Mouse (Mus musculus) R1 (cell line): ENCODE data around the gene Olfr455.
A peak's percentile ranks its signal among the peaks of the same experiment; 100 is the strongest.

Source experiments
- DNase-seq: peaks from one replicate; pipeline ENCODE4 v3.0.0-alpha.2; 2018; ENCODE audit warnings: low read depth, low spot score

Olfr455 gene

DNA sequence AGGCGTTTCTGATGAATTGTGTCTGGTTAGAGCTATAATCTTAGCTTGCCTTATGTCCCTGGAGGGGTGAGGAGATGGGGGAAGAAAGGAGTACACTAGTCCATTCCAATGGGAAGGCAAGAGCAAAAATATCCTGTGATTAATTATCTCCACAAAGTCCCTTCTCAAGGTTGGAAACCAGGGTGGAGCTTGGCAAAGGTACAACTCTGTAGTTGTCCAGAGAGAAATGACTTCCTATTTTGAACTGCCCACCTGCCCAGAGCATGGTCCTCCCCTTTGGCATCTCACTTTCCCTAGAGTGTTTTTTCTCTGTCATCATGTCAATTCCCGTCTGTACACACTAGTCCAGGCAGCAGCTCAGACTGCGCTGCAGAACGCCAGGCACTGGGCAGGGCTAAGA lies at the start of gene Olfr455:
Olfr455 (minus strand) TSS at position 127 of the 400 bp plus-strand sequence.
- no peak for DNase-seq

DNA sequence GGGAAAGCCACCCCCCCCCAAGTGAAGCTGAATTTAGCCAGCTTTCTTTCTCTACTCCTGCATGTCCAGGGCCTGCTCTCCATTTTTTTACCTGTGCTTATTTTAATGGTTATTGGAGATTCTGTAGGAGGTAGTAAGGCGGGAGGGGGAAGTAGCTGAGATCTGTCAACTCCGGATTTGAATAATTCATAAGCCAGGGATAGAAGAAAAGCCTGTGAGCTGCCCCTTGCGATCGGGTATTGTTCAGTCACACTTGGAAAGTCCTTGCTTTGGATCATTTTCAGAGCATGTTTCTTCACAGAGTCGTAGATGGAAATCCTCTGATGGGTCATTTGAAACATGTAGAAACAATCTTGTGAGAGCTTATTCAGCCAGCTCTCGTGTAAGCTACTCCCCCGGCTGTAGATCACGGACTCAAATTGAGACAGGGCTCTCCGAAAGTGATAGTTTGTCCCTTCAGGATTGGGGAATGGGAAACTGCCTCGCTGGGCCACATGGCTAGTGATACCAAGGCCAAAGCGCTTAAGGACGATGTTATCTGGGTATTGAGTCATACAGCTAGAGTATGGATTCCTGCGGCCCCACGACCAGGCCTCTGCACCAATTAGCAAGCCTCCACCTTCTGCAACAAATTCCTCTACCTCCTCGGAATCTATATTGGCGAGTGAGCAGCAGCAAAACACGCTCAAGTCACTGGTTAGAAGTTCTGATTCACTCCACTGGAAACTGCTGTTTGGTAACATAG lies 45.9 kb upstream of the Olfr455 start:
- no peak for DNase-seq

DNA sequence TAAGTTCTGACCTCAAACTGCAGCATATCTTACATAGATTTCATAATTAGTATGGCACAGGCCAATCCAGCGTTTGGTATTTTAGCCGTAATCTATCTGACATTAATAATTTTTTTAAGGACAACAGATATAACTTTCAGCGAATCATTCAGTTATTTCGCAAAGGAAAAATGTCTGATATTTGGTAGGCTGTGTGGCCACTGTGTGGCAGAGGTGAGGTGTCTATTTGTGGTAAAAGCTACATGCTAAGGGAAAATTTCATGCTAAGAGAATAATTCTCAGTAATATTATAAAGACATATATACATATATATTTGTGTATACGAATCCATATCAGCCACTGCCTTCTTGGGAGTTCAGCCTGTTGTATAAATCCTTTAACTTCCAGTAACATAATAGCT lies 39.2 kb upstream of the Olfr455 start:
- no peak for DNase-seq

DNA sequence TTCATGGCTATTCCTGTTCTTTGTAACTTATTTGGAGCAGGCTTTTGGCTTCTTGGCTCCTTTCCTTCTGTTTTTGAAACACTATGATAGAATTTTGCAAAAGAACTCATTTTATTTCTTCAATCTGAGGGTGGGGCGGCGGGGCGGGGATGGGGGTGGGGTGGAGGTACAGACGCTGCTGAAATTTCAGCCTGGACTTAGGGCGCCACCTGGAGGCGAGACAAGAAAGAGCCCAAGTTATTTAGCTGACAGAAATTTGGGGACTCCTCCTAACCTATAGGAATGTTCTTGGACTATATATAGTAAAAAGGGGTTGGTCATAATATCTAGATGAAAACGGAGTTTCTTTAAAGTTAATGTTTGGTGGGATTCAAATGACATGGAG lies 36.1 kb upstream of the Olfr455 start:
- peak; percentile 54 for DNase-seq

DNA sequence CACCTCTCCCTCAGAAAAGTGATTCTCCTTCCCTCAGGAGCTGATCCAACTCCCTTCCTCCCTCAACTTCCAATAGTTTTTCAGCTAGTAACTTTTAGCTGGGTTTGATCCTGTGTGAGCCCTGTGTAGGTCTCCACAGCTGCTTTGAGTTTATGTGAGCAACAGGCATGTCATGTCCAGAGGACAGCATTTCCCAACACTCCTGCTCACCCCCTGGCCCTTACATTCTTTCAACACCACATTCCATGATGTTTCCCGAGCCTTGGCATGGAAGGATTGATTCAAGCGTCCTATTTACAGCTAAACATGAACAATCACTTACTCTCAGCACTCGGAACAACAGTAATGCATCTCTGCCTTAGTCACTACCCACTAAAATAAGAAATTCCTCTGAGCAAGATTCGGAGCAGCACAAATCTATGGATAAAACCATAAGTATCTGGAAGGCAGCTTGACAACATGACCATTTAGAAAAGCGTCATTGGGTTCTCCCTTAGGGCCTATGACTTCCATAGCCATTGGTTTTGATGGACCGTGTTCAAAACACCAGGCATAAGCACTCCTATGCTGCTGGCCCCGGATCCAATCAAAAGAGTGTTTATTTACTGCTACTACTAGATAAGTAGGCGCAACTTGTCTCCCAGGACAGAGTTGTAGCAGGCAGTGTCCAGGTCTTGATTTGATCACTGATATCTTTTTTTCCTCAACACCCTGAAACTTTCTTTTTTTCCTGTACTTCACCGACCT lies 35.5 kb upstream of the Olfr455 start:
- no peak for DNase-seq

DNA sequence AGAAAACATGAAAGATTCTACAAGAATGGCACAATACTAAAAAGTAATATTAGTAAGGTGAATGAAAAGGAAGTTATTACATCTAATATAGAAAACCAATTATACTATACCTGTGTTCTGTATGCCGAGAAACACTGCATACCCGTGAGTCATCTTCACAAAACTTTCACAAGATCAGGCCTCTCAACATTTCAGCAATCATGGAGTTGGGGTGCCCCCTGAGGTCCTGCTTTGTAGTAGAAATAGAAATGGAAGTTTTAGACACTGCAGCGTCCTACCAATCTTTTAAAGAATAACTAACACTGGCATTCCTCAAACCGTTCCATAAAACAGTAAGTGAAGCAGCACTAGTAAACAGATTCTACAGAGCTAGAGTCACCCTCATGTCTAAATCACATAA lies 31.3 kb upstream of the Olfr455 start:
- DNase-seq, result no peak

DNA sequence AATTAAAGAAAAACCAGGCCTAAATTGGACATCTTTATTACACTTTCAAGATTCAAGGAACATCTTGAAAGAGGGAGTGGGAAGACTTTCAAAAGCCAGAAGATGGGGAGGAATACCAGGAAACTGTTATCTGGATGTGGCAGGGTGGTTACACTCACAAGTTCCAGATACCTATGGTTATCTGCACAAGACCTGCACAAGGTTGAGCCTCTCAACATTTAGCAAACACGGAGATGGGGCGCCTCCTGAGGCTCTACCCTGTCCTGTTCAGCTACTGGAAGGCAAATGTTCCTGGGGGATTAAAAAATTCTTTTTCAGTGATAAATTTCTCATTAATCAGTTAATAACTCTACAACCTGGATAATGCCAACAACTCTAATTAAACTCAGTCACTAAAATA lies 30.0 kb upstream of the Olfr455 start:
- DNase-seq, result no peak

DNA sequence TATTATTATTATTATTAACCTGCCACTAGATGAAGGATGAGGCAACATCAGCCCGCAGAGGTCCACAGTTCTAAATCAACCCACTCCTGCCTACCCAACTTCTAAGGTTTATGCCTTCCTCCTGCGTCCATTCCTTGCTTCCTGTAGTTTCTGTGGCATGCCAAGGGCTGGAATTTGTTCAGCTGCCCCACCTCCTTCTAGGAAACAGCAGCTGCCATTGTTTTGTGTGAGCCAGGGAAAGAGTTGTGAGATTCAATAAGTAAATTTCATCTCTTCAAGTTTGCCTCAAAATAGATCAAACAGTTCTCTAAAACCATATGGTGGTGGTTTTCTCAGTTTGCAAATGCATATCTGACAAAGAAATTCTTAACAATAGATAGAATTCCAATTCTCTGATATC lies 20.8 kb upstream of the Olfr455 start:
- no peak for DNase-seq

DNA sequence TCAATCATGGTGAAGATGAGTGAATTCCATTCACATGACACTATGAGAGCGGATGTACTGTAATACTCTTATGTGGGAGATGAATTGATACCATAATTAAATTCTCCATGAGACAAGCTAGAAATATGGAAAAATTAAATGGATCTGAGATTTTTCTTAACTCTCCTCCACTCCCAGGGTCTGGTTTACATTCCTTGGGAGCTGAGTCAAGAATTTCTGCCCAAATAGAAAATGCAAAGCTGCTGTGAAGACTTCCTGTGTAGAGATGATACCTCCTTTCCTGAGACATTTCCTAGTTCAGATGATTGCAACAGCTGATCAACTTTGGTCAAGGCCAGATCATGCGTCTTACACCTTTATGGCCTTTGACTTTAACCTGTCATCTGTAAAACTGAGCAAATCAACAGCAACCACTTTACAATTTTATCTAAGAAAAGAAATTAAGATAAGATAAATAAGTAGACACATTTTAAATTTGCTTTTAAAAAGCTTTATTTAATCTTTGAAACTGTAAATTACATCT lies 18.8 kb upstream of the Olfr455 start:
- DNase-seq, result no peak

DNA sequence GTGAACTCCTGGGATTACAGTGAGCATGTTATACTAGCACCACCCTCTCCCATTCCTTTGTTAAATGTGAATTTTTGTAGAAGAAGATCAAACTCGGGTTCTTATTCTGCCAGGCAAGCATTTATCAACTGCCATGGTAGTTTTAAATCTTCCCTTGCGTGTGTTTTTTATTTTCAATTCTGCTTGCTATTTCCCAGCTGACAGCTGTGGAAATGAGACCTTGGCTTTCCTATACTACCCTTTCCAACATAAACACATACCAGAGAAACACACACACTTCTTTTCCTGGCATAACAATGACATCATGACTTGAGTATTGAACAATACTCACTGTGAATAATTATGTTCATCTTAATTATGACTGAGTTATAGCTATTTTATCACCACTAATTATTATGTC lies 14.9 kb upstream of the Olfr455 start:
- no peak for DNase-seq

DNA sequence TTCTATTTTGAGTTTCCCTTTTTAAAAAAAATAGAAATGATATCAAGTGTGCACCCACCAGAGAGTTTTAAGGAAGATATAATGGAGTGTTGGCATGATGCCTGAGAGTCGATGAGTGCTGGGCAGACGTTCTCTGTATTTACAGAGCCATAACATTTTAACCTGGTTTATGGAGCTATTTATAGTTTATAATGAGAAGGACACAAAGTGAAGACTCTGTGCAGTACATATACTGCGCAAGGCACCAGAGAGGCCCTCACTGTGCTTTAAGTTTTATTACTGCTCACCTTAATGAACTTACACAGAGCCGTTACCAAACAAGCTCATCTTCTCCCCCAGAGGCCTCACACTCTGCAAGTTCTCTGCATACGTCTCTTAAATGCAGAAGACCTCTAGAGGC lies 13.5 kb upstream of the Olfr455 start:
- no peak for DNase-seq

DNA sequence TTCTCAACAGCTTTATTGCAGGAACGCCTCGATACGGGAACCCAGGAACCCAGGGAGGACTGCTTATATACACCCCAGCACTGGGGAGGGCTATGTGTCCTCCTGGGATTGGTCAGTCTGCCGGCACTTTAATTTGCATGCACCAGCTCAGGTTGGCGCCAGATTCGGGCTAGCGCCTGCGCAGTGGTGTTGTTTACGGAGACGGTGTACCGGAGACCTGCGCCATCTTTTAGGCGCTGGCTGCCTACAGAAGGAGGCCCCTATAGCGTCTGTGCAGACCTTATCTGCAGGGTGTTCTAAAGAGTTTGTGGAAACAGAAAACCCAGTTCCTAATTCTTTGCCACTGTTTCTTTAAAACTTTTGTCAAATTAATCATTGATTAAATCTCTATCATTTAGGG lies 11.3 kb upstream of the Olfr455 start:
- peak; percentile 28 for DNase-seq

DNA sequence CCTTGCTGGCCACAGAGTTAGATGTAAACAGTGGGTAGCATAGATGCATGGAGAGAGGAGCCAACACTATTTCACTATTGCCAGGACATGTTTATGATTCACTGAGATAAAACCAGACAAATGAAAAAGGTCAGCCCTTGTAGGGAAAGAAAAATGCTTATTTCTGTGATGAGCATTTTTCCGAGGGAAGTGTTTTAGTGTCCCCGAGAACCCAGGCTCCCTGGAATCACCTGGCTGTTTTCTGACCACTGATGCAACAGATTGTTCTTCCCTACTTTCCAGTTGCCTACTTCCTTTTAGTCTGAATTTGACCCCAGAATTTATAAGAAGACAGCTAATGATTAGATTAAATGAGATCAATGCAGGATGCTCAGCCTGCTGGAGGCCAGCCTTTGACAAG lies 1.2 kb downstream of the Olfr455 start:
- no peak for DNase-seq

DNA sequence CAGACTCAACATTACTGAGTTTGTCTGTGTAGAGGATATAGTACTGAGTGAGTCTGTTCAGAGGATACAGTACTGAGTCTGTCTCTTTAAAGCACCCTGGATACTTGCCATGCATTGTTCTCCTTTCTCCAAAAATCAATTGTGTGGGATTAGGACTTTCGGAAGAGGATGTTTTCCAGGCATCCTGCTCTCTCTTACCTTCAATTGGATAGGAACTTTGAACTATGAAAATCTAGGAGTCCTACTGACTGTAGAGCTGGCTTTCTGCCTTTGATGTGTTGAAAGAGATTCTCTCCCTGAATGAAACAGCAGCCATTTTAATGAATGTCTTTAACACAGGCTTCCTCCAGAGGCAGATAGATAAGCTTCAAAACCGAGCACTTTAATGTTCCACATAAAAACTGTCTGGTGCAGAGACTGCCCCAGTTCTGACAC lies 1.9 kb downstream of the Olfr455 start:
- DNase-seq, result no peak

DNA sequence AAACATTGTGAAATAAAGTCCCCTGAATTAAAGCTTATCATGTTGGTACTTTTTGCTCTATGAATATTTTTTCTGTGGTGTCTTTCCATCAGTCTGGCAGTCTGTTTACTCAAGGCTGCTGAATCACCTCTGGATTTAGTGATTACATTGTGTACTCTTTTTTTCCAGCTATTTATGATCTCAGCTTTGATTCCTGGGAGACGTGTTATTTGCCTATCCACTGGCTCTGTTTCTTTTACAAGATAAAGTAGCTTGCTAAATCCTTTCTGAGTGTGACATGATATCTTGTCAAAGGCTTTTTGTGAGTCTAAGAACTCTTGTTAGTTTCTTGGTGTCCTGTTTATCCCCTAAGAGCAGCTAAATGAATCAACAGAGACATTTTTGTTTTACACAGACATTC lies 2.5 kb downstream of the Olfr455 start:
- DNase-seq, result no peak

DNA sequence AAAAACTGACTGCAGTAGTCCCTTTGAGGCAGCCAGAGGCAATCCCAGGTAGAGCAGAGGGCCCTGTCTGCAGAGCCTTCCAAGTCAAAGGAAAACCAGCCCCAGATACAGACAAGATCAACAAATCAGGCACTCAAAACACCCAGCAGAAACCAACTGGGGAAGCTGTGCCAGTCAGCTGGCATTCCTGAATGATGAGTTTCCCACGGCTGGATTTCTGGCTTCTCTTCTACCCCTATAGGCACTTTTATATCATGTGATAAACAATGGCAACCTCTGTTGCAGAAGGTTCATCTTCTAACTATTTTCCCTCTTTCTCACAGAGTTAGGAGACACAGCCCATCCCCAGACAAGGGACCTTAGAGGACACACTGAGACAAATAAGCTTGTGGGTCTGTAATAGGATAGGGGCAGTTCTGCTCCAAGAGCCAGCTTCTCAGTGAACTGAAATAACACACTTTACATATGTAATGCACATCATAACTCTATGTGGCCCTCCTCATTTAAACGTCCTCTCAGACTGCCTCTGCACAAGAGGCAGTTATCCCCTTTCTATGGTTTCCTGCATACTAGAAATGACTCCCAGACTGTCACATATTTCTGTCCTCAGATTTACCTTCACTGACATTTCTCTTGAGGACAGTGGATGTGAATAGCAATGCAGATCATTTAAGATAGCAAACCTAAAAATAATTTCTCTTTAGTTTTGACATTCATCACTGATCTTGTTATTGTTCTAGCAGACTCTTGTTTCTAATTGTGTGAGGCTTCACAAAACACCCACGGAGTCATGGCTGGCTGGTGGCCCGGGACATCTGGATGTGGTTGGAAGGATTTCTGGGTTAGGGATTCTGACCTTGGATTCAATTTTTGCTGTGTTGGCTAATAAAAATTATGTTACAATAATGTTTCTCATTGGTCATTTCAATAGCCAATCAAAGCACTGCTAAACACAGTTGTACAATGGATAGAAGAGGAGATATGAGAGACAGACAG lies 5.1 kb downstream of the Olfr455 start:
- DNase-seq, result no peak

DNA sequence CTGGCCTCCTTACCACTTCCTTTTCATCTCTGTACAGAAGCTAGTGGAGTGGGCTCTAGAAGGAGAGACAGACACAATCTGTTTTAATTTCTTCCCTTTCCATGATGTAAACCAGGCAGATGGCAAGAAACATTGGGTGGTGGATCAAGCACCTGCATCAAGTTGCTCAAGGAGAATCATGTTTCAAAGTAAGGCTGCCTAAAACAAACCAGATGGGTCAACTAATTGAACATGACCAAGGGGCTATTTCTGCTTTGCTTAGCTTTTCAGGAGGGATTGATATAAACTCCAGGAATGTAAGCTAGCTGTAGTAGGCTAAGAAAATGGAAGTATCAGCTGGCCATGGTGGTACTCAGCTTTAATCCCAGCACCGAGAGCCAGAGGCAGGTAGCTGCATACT lies 6.7 kb downstream of the Olfr455 start:
- DNase-seq, result no peak

DNA sequence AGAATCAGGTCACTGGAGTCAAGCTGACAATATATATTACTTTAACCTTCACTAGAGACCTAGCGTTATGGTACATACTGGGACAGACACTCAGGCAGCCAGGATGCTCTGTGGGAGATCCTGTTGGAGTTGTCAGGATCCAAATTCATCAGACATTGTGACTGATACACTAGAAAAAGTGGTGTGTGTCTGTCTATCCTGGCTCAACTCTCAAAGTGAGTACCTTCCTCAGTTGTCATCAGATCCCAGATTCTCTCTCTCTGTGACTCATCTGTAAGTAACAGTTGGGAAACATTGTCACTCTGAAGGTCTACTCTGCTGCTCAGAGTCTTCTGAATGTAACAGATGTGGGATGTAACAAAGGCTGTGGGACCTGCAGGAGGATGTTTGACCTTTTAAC lies 7.7 kb downstream of the Olfr455 start:
- no peak for DNase-seq

DNA sequence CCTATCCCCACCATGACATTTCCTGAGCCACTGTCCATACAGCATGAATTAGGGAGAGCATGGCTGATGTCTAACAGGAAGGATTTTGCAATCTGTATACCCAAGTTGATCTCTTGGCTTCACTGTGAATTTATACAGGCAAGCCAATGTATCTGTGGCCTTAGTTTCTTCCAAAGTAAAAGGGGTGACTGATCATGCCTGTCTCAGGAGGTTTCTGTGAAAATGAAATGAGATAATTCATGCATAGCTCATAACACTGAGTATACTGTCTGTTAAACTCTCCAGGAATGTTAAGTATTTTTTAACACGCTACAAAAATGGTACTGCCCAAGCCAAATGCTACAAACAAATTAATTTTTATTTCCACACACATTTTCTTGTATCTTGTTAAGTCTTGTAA lies 33.9 kb downstream of the Olfr455 start:
- no peak for DNase-seq

DNA sequence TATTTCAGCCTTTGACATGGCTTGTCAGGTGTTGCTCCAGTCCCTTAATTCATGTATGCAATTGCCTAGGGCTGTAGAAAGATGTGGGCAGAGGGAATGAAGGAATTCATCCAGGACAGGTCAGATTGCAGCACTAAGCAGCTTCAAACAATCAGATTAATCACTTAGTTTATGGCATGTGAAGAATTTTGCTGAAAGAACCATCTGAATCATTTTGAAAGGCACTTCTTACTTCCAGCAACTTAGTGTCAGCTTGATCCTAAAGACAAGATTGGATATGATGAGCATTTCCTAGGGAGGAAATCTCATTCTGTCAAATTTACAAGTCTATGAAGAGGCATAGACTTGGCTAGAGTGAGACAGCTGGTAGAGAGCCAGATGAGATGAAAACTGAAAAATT lies 38.1 kb downstream of the Olfr455 start:
- DNase-seq, result no peak

DNA sequence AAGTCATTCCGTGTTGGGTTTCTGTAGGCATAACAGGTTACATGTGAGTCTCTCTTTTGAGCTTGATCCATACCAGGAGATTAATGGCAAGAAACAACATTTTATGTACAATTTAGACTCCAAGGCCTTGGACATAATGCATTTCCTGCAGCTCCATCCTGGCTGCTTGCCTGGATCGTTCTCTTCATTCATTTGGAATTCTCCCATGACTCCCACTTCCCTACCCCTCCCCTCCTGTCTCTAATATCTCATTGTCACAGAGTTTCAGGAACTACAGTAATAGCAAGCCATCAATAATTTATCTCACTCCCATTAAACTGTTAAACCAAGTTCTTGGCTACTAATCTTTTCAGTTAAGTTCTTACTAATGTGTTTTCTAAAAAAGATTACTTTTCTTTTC lies 43.9 kb downstream of the Olfr455 start:
- DNase-seq, result no peak

DNA sequence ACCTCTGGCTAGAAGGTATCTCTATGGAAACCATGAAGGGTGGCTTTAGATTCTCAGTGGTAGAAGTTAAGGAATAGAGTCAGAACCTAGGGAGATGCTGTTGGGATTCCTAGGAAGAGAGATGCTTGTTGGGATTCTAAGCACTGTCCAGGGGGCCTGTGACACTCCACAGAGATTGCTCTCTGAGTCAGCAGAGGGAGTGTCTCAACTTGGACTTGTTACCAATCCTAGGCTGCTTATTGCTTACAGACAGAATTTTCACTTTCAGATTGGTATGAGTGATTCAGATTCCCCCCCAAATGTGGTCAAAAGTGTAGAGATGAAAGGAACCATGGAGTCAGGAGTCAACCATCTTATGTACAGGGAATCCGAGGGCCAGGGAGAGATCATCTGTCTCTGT lies 57.7 kb downstream of the Olfr455 start:
- no peak for DNase-seq
